Comparison of ENCODE assay signal across 14 mouse cellular contexts in the genomic region with DNA sequence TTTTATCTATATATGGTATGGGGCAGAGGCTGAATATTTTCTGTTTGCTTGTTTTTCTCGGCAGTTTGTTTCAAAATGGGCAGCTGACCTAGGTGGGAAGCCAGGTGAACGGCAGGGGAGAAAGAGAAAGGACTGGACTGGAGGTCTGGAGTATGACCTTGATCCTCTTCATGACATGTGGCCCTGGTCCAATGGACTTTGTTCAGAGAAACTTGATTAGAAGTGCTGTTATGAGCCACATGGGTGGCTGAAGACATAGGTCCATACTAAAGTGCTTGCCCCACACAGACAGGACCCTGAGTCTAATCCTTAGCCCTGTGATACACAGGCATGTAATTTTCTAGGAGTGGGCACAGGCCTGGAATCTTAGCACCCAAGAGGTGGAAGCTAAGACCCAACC. TPM values are rescaled to one million over a fixed set of nuclear protein-coding genes. Genes with fewer than 3 reads are reported as not detected.
DNase-seq lines count a peak whose midpoint lies in the region; ATAC-seq and TF ChIP-seq lines count a peak whose summit lies in the region.
"Had no signal": no experiment of that assay in that cellular context is flagged by ENCODE, and none has a peak within 500 bp of the region (broad histone marks: within the 10 kb centered on the region; RNA-seq: fewer than 3 reads in every experiment).

No protein-coding gene starts in this region.

- no peak for TF ChIP-seq CTCF in gastrocnemius, adult 2 months (IDR thresholded peaks at IDR 0.05)
- TF ChIP-seq CTCF in liver, postnatal 0 days (IDR thresholded peaks at IDR 0.05; ENCODE audit: low read depth), result no peak
- TF ChIP-seq CTCF in stomach, postnatal 0 days (IDR thresholded peaks at IDR 0.05; ENCODE audit: low read depth), result no peak

- peak overlapping the region; percentile 65 for H3K9ac ChIP-seq in liver, postnatal 0 days (replicated peaks)
- H3K9ac ChIP-seq in liver, embryonic 12.5 days, result no peak overlapping the region
- H3K9ac ChIP-seq in forebrain, embryonic 15.5 days (replicated peaks), result no peak overlapping the region
- H3K9ac ChIP-seq in stomach, postnatal 0 days (ENCODE audit: low read length), result no peak overlapping the region

- peak overlapping the region; percentile 62 for H3K4me2 ChIP-seq in liver, postnatal 0 days (ENCODE audit: low read depth, low read length)
- no peak overlapping the region for H3K4me2 ChIP-seq in liver, embryonic 12.5 days
- H3K4me2 ChIP-seq in forebrain, embryonic 15.5 days (replicated peaks), result no peak overlapping the region
- no peak overlapping the region for H3K4me2 ChIP-seq in stomach, postnatal 0 days (replicated peaks; ENCODE audit: low read depth)

- 40% methylated on average over 2 of the region's 2 CpGs for WGBS in liver, postnatal 0 days (ENCODE audit: insufficient replicate concordance)
- WGBS in liver, embryonic 12.5 days (ENCODE audit: insufficient replicate concordance), result 62% methylated on average over 2 of the region's 2 CpGs
- 76% methylated on average over 2 of the region's 2 CpGs for WGBS in forebrain, embryonic 15.5 days
- WGBS in stomach, postnatal 0 days, result 80% methylated on average over 2 of the region's 2 CpGs

- no peak for TF ChIP-seq EP300 in liver, postnatal 0 days (IDR thresholded peaks at IDR 0.05; ENCODE audit: low read depth)
- TF ChIP-seq EP300 in stomach, postnatal 0 days (optimal IDR thresholded peaks at IDR 0.05), result no peak

- H3K36me3 ChIP-seq in liver, postnatal 0 days (replicated peaks; ENCODE audit: insufficient read depth, low read length), result no peaks in the 10 kb centered on the region
- H3K36me3 ChIP-seq in liver, embryonic 12.5 days, result no peaks in the 10 kb centered on the region
- H3K36me3 ChIP-seq in forebrain, embryonic 15.5 days, result no peaks in the 10 kb centered on the region
- no peaks in the 10 kb centered on the region for H3K36me3 ChIP-seq in stomach, postnatal 0 days (ENCODE audit: control insufficient read depth, insufficient read depth, low read length)

- H3K27ac ChIP-seq in gastrocnemius, adult 2 months, result peak overlapping the region; percentile 77
- H3K27ac ChIP-seq in liver, postnatal 0 days (ENCODE audit: low read depth), result peak overlapping the region; percentile 93
- no peak overlapping the region for H3K27ac ChIP-seq in liver, embryonic 12.5 days
- H3K27ac ChIP-seq in forebrain, embryonic 15.5 days (replicated peaks), result peak overlapping the region; percentile 41; the same call in 1 of the 2 replicates
- H3K27ac ChIP-seq in stomach, postnatal 0 days (replicated peaks), result no peak overlapping the region

- H3K4me3 ChIP-seq in gastrocnemius, adult 2 months, result no peak overlapping the region
- peak overlapping the region; percentile 50 for H3K4me3 ChIP-seq in liver, postnatal 0 days (ENCODE audit: low read depth, low read length)
- no peak overlapping the region for H3K4me3 ChIP-seq in liver, embryonic 12.5 days
- no peak overlapping the region for H3K4me3 ChIP-seq in forebrain, embryonic 15.5 days
- no peak overlapping the region for H3K4me3 ChIP-seq in stomach, postnatal 0 days (ENCODE audit: low read depth, low read length)

- no peaks in the 10 kb centered on the region for H3K9me3 ChIP-seq in liver, postnatal 0 days (ENCODE audit: low read length)
- H3K9me3 ChIP-seq in liver, embryonic 12.5 days (replicated peaks), result no peaks in the 10 kb centered on the region
- H3K9me3 ChIP-seq in forebrain, embryonic 15.5 days, result no peaks in the 10 kb centered on the region
- H3K9me3 ChIP-seq in stomach, postnatal 0 days (ENCODE audit: control insufficient read depth, low read length), result no peaks in the 10 kb centered on the region

- H3K27me3 ChIP-seq in liver, postnatal 0 days (ENCODE audit: insufficient read depth, low read length), result no peaks in the 10 kb centered on the region
- no peaks in the 10 kb centered on the region for H3K27me3 ChIP-seq in liver, embryonic 12.5 days (replicated peaks)
- H3K27me3 ChIP-seq in forebrain, embryonic 15.5 days, result no peaks in the 10 kb centered on the region
- no peaks in the 10 kb centered on the region for H3K27me3 ChIP-seq in stomach, postnatal 0 days (ENCODE audit: control insufficient read depth, insufficient read depth, low read length)

- no peak for DNase-seq in gastrocnemius, adult 2 months
- DNase-seq in gastrocnemius, postnatal 4 days (ENCODE audit: low spot score in 2 of 2), result no peak
- DNase-seq in liver, postnatal 0 days, result peak; percentile 40
- peak; percentile 67 to 68 for DNase-seq in kidney, postnatal 25 days
- no peak for DNase-seq in heart, postnatal 14 days
- no peak for DNase-seq in stomach, postnatal 0 days (ENCODE audit: low spot score)
- DNase-seq: cerebellum, adult 8-10 months; retina, postnatal 1 day; spleen, adult 18-20 months had no signal

- intact Hi-C loops in gastrocnemius, adult 2 months (cut with DNase I), result no loop called here
- intact Hi-C loops in heart, postnatal 14 days (cut with DNase I), result loop anchor here (10.0 kb wide), 1 partner anchor 263 kb away; no protein-coding TSS in a partner anchor

- H3K4me1 ChIP-seq in liver, postnatal 0 days (ENCODE audit: insufficient read depth), result peaks cover 7% of the 10 kb centered on the region; the same call in 1 of the 2 replicates
- peaks cover 31% of the 10 kb centered on the region for H3K4me1 ChIP-seq in liver, embryonic 12.5 days
- H3K4me1 ChIP-seq in forebrain, embryonic 15.5 days, result peaks cover 6% of the 10 kb centered on the region
- peaks cover 3% of the 10 kb centered on the region; the same call in 1 of the 2 replicates for H3K4me1 ChIP-seq in stomach, postnatal 0 days (replicated peaks; ENCODE audit: control insufficient read depth, insufficient read depth)

- peak; percentile 80 for ATAC-seq in liver, postnatal 0 days
- no peak for ATAC-seq in liver, embryonic 12.5 days
- ATAC-seq in forebrain, embryonic 15.5 days (replicated peaks), result no peak
- no peak for ATAC-seq in stomach, postnatal 0 days (ENCODE audit: low FRiP score, low TSS enrichment)

RNA-seq across cellular contexts. Expression of a gene that starts 1.2 kb away (rescaled TPM):
- total RNA-seq in gastrocnemius, adult 2 months (2021), result 10 to 100 TPM; 10.9 to 11.3 TPM
- 10 to 100 TPM; 22.8 to 23.8 TPM for total RNA-seq in gastrocnemius, postnatal 4 days (2021)
- 35.6 and 38.4 TPM in 2 replicates for polyA plus RNA-seq in liver, postnatal 0 days (2015; fragmentation: Nextera tagmentation; extraction: Ambion mirVana)
- 16.7 and 16.9 TPM in 2 replicates for polyA plus RNA-seq in liver, embryonic 12.5 days (2016; fragmentation: Nextera tagmentation; extraction: Ambion mirVana)
- 36.2 and 38.6 TPM in 2 replicates for polyA plus RNA-seq in forebrain, embryonic 15.5 days (2015; fragmentation: Nextera tagmentation; extraction: Ambion mirVana)
- total RNA-seq in heart, postnatal 14 days (2021), result 10 to 100 TPM; 10.9 to 13.0 TPM
- polyA plus RNA-seq in stomach, postnatal 0 days (2015; fragmentation: Nextera tagmentation; extraction: Ambion mirVana), result 32.9 and 36.3 TPM in 2 replicates

RNA-seq across cellular contexts. Expression of a gene that starts 7.1 kb away (rescaled TPM):
- total RNA-seq in gastrocnemius, adult 2 months (2021), result 1 to 10 TPM; 2.5 to 2.9 TPM
- total RNA-seq in gastrocnemius, postnatal 4 days (2021), result 1 to 10 TPM; 6.0 to 7.0 TPM
- polyA plus RNA-seq in liver, postnatal 0 days (2015; fragmentation: Nextera tagmentation; extraction: Ambion mirVana), result 4.4 and 4.6 TPM in 2 replicates
- 10.3 and 10.7 TPM in 2 replicates for polyA plus RNA-seq in liver, embryonic 12.5 days (2016; fragmentation: Nextera tagmentation; extraction: Ambion mirVana)
- 132 and 136 TPM in 2 replicates for polyA plus RNA-seq in forebrain, embryonic 15.5 days (2015; fragmentation: Nextera tagmentation; extraction: Ambion mirVana)
- total RNA-seq in heart, postnatal 14 days (2021), result 1 to 10 TPM; 6.9 to 7.6 TPM
- polyA plus RNA-seq in stomach, postnatal 0 days (2015; fragmentation: Nextera tagmentation; extraction: Ambion mirVana), result 9.7 and 10.2 TPM in 2 replicates

RNA-seq across cellular contexts. Expression of a gene that starts 27.8 kb away (rescaled TPM):
- not detected for total RNA-seq in gastrocnemius, adult 2 months (2021)
- under 1 TPM in 1 of 2 experiments, not detected in 1; 0.26 TPM for total RNA-seq in gastrocnemius, postnatal 4 days (2021)
- polyA plus RNA-seq in liver, postnatal 0 days (2015; fragmentation: Nextera tagmentation; extraction: Ambion mirVana), result not detected in 2 replicates
- not detected in 2 replicates for polyA plus RNA-seq in liver, embryonic 12.5 days (2016; fragmentation: Nextera tagmentation; extraction: Ambion mirVana)
- polyA plus RNA-seq in forebrain, embryonic 15.5 days (2015; fragmentation: Nextera tagmentation; extraction: Ambion mirVana), result 5.6 and 6.9 TPM in 2 replicates
- total RNA-seq in heart, postnatal 14 days (2021), result under 1 TPM in 1 of 2 experiments, not detected in 1; 0.60 TPM
- polyA plus RNA-seq in stomach, postnatal 0 days (2015; fragmentation: Nextera tagmentation; extraction: Ambion mirVana), result 0.28 and 0.40 TPM in 2 replicates
- total RNA-seq: gastrocnemius, adult 18-20 months; heart, postnatal 25 days had no signal
- polyA plus RNA-seq: urinary bladder, adult 2 months had no signal

RNA-seq across cellular contexts. Expression of a gene that starts 28.8 kb away (rescaled TPM):
- 1 to 10 TPM; 1.1 to 1.4 TPM for total RNA-seq in gastrocnemius, adult 2 months (2021)
- total RNA-seq in gastrocnemius, postnatal 4 days (2021), result 1 to 10 TPM; 6.5 to 6.9 TPM
- polyA plus RNA-seq in liver, postnatal 0 days (2015; fragmentation: Nextera tagmentation; extraction: Ambion mirVana), result 0.09 and 0.43 TPM in 2 replicates
- 0.06 and 0.39 TPM in 2 replicates for polyA plus RNA-seq in liver, embryonic 12.5 days (2016; fragmentation: Nextera tagmentation; extraction: Ambion mirVana)
- polyA plus RNA-seq in forebrain, embryonic 15.5 days (2015; fragmentation: Nextera tagmentation; extraction: Ambion mirVana), result 25.5 and 32.0 TPM in 2 replicates
- 10 to 100 TPM; 14.2 to 17.2 TPM for total RNA-seq in heart, postnatal 14 days (2021)
- 1.5 and 1.6 TPM in 2 replicates for polyA plus RNA-seq in stomach, postnatal 0 days (2015; fragmentation: Nextera tagmentation; extraction: Ambion mirVana)

RNA-seq across cellular contexts. Expression of a gene that starts 37.1 kb away (rescaled TPM):
- 10 to 100 TPM; 22.3 to 23.5 TPM for total RNA-seq in gastrocnemius, adult 2 months (2021)
- 10 to 100 TPM; 61.2 to 67.0 TPM for total RNA-seq in gastrocnemius, postnatal 4 days (2021)
- 7.5 and 8.7 TPM in 2 replicates for polyA plus RNA-seq in liver, postnatal 0 days (2015; fragmentation: Nextera tagmentation; extraction: Ambion mirVana)
- 20.1 and 20.6 TPM in 2 replicates for polyA plus RNA-seq in liver, embryonic 12.5 days (2016; fragmentation: Nextera tagmentation; extraction: Ambion mirVana)
- polyA plus RNA-seq in forebrain, embryonic 15.5 days (2015; fragmentation: Nextera tagmentation; extraction: Ambion mirVana), result 54.1 and 56.8 TPM in 2 replicates
- 10 to 100 TPM; 61.4 to 61.7 TPM for total RNA-seq in heart, postnatal 14 days (2021)
- 13.9 TPM in 2 replicates for polyA plus RNA-seq in stomach, postnatal 0 days (2015; fragmentation: Nextera tagmentation; extraction: Ambion mirVana)

Comparison
In these comparisons a context has a peak if more than half of its experiments do, and no peak if none do; other contexts are left out.
1. H3K27ac ChIP-seq: peak in gastrocnemius, adult 2 months (single experiment), liver, postnatal 0 days (single experiment) and forebrain, embryonic 15.5 days (single experiment); none in liver, embryonic 12.5 days (single experiment) and stomach, postnatal 0 days (single experiment).
2. DNase-seq: peak in liver, postnatal 0 days (single experiment) and kidney, postnatal 25 days (2 of 2); none in gastrocnemius, adult 2 months (single experiment), gastrocnemius, postnatal 4 days (0 of 2), heart, postnatal 14 days (0 of 2) and stomach, postnatal 0 days (single experiment).
3. RNA of a gene that starts 7.1 kb away (polyA plus RNA-seq): 132 to 136 TPM in forebrain, embryonic 15.5 days; 10.3 to 10.7 TPM in liver, embryonic 12.5 days, 9.7 to 10.2 TPM in stomach, postnatal 0 days and 4.4 to 4.6 TPM in liver, postnatal 0 days; every median in the first group is over 10 times any median in the second.